Mouse (Mus musculus) C2C12 (cell line): Measurements from ENCODE around the gene Ivns1abp.

Experiments used
- CEBPB ChIP-seq: IDR thresholded peaks from one replicate; pipeline ENCODE4 v1.6.1; 2011; ENCODE audit warnings: low read depth, mild to moderate bottlenecking, control low read depth, moderate library complexity
- CTCF ChIP-seq: IDR thresholded peaks from one replicate; pipeline ENCODE4 v1.5.1; 2011; ENCODE audit not compliant: control insufficient read depth, insufficient read depth, insufficient read length
- FOSL1 ChIP-seq: IDR thresholded peaks from one replicate; pipeline ENCODE4 v1.8.0; 2011; ENCODE audit warnings: mild to moderate bottlenecking, low read length; ENCODE audit not compliant: poor library complexity, insufficient read depth, severe bottlenecking
- MAX ChIP-seq: IDR thresholded peaks from one replicate; pipeline ENCODE4 v1.6.1; 2011; ENCODE audit warnings: mild to moderate bottlenecking, control low read depth
- MYOD1 ChIP-seq: IDR thresholded peaks from one replicate; pipeline ENCODE4 v1.6.1; 2011; ENCODE audit warnings: low read depth; ENCODE audit not compliant: control insufficient read depth, insufficient read length
- MYOG ChIP-seq: IDR thresholded peaks from one replicate; pipeline ENCODE4 v1.6.1; 2011; ENCODE audit not compliant: control insufficient read depth, insufficient read length; ENCODE audit errors: extremely low read depth
- USF1 ChIP-seq: IDR thresholded peaks from one replicate; pipeline ENCODE4 v1.6.1; 2011; ENCODE audit warnings: low read depth, mild to moderate bottlenecking, control low read depth, moderate library complexity

DNA sequence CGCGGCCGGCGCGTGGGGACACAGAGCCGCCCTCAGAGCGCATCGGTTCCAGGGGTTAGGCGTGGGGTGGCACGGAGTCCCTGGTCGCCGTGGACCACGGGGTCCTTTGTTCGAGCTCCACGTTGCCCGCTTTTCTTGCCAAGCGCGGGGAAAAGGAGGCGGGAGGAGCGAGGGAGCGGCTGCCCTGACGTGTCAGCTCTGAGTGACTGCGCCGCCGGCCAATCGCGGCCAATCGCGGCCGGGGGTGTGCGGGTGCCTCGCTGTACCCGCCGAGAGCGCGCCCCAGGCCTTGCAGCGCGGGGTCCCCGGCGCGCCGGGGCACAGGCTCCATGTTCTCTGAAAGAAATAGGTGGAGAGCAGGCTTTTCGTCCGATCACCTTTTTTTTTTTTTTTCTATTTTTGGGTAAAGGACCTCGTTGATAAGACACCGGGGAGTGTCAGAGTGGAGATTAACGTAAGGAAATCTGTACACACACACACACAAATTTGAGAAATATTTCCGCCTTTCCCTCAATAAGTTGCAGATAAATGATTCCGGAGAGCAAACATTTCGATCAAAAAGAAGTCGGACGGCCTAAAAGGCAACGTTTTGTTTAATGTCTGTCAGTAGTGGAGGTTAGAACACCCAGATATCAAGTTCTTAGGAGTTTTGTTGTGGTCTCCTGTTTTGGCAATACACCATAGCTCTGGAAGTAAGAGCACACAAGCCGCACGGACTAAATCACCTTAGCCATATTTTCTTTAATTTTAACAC is 1.0 kb downstream of the Ivns1abp start:
- no peak for TF ChIP-seq CTCF
- peak; percentile 81 for TF ChIP-seq MAX
- no peak for TF ChIP-seq USF1
- no peak for TF ChIP-seq MYOD1
- no peak for TF ChIP-seq MYOG
- no peak for TF ChIP-seq CEBPB
- TF ChIP-seq FOSL1 = no peak
